Mouse (Mus musculus) mammary gland, adult 2 months (tissue): ENCODE data around the gene A630095E13Rik. TPM values are rescaled to one million over a fixed set of nuclear protein-coding genes. Genes with fewer than 3 reads are reported as not detected.

Experiments
- polyA plus RNA-seq: library from polyadenylated mRNA; depleted of rRNA; stranded (reverse); fragments of >200 nt; gene quantifications from 2 replicates; pipeline ENCODE4 v1.2.3, GENCODE M21; 2012; ENCODE audit warnings: low replicate concordance; rRNA removed

A630095E13Rik gene
- polyA plus RNA-seq: not detected in 2 replicates

GRCm38 (mm10) chr9:36643276-36643675 is at the start of gene A630095E13Rik:
A630095E13Rik (minus strand) TSS chr9:36643376.

GRCm38 (mm10) chr9:36692920-36693319 is 49.7 kb upstream of the A630095E13Rik start, which contains the start of gene Acrv1:
Acrv1 (plus strand) TSS chr9:36693220.

Other genes starting within 250 kb of the A630095E13Rik start
- not detected in 2 replicates for gene Gm7257, start 211.5 kb downstream of the A630095E13Rik start, polyA plus RNA-seq
- not detected in 2 replicates for gene Gm9513, start 167.7 kb downstream of the A630095E13Rik start, polyA plus RNA-seq
- gene Gm5615, start 101.4 kb downstream of the A630095E13Rik start, polyA plus RNA-seq: not detected in 2 replicates
- not detected in 2 replicates for gene Gm17689, start 60.7 kb downstream of the A630095E13Rik start, polyA plus RNA-seq
- not detected in 2 replicates for gene Acrv1, start 49.8 kb upstream of the A630095E13Rik start, polyA plus RNA-seq
- gene Chek1, start 83.7 kb upstream of the A630095E13Rik start, polyA plus RNA-seq: 0.14 and 0.48 TPM in 2 replicates
- 127 and 309 TPM in 2 replicates for gene Stt3a, start 124.3 kb upstream of the A630095E13Rik start, polyA plus RNA-seq
- 68.5 and 87.7 TPM in 2 replicates for gene Ei24, start 154.0 kb upstream of the A630095E13Rik start, polyA plus RNA-seq
- 1.9 and 2.6 TPM in 2 replicates for gene Fez1, start 178.5 kb upstream of the A630095E13Rik start, polyA plus RNA-seq